Mouse (Mus musculus) limb, embryonic 11.5 days (tissue): ENCODE measurements at regions not wholly inside any gene's neighbourhood (a gene's known extent, or its start where the extent isn't known, plus 50 kb on each side); places are given as distances from the start of the nearest gene placed in this dataset.
A peak's percentile ranks its signal among the peaks of the same experiment; 100 is the strongest.

Experiments used
- ATAC-seq: fragments of 200-750 bp; cut with Nextera tagmentation; 2 replicates; pipeline ENCODE4 v1.8.0; 2017; ENCODE audit warnings: low read depth; ENCODE audit not compliant: insufficient number of reproducible peaks, low FRiP score, low TSS enrichment
- DNase-seq: peaks from one replicate; pipeline ENCODE4 v3.0.0-alpha.2; 2015; ENCODE audit warnings: low spot score
- H3K27ac ChIP-seq: fragments of 300-500 bp; sonication (generic); replicated peaks from 2 replicates; pipeline ENCODE4 v1.5.1; 2014; ENCODE audit warnings: low read depth, mild to moderate bottlenecking, low read length
- H3K27me3 ChIP-seq: fragments of 300-500 bp; sonication (generic); 2 replicates; pipeline ENCODE4 v1.6.1; 2014; ENCODE audit warnings: mild to moderate bottlenecking, low read length, mixed read lengths; ENCODE audit not compliant: control insufficient read depth, insufficient read depth
- H3K36me3 ChIP-seq: fragments of 300-500 bp; sonication (generic); 2 replicates; pipeline ENCODE4 v1.6.1; 2014; ENCODE audit warnings: mild to moderate bottlenecking, low read length, moderate library complexity, mixed read lengths; ENCODE audit not compliant: control insufficient read depth, insufficient read depth
- H3K4me1 ChIP-seq: fragments of 300-500 bp; sonication (generic); 2 replicates; pipeline ENCODE4 v1.6.1; 2014; ENCODE audit warnings: low read length, mixed read lengths; ENCODE audit not compliant: control insufficient read depth, insufficient read depth
- H3K4me2 ChIP-seq: fragments of 300-500 bp; sonication (generic); 2 replicates; pipeline ENCODE4 v1.6.1; 2014; ENCODE audit warnings: low read depth, mild to moderate bottlenecking, moderate library complexity; ENCODE audit not compliant: severe bottlenecking
- H3K4me3 ChIP-seq: fragments of 300-500 bp; sonication (generic); 2 replicates; pipeline ENCODE4 v1.5.1; 2014; ENCODE audit warnings: low read depth, low read length
- H3K9ac ChIP-seq: fragments of 300-500 bp; sonication (generic); 2 replicates; pipeline ENCODE4 v1.6.1; 2014; ENCODE audit warnings: mild to moderate bottlenecking, low read length
- H3K9me3 ChIP-seq: fragments of 300-500 bp; sonication (generic); 2 replicates; pipeline ENCODE4 v1.6.1; 2016; ENCODE audit warnings: low read length; ENCODE audit not compliant: control insufficient read depth
- WGBS: fragments of 180-500 bp; shearing (Covaris S2); extraction: QIAGEN DNeasy Blood & Tissue Kit; methylation state at CpG from one replicate; pipeline ENCODE4 v1.1.7; 2014; 5-methylcytosine and 5-hydroxymethylcytosine counted together

GRCm38 (mm10) chr12:112387836-112388235, 101.4 kb upstream of the A530016L24Rik start:
- ATAC-seq (0 out of 2 replicates have a peak, but pooled peaks have one; percentile 13), DNase-seq (no peak)
- H3K9me3 ChIP-seq: no peaks in the 10 kb centered on the region
- H3K27ac ChIP-seq: no peak overlapping the region
- H3K4me2 ChIP-seq: no peak overlapping the region
- no peaks in the 10 kb centered on the region for H3K36me3 ChIP-seq
- 71% methylated on average over 9 of the region's 9 CpGs for WGBS
- H3K4me3 ChIP-seq: no peak overlapping the region
- H3K9ac ChIP-seq: no peak overlapping the region
- no peaks in the 10 kb centered on the region for H3K27me3 ChIP-seq
- peaks cover 4% of the 10 kb centered on the region for H3K4me1 ChIP-seq

DNA sequence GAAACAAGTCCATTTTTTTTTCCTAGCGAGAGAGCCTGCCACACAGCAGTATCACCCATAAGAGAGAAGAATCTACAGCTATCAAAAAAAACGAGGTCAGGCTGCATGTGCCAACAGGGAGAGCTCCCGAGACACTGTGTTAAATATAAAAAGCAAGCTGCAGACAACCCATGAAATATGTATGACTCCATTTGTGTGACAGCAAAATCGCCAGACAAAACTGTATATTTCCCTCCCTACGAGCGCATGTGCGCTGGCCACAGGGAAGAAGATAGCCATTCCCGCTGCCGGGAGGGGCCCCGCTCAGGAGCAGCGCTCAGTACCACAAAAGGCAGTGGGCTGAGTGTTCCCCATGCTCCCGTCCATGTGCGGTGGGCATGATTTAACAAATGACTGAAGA, 93.3 kb upstream of the A530016L24Rik start:
- WGBS: 84% methylated on average over 13 of the region's 13 CpGs
- DNase-seq (no peak), ATAC-seq (no peak)
- no peaks in the 10 kb centered on the region for H3K27me3 ChIP-seq
- no peak overlapping the region for H3K4me3 ChIP-seq
- H3K4me1 ChIP-seq: peaks cover 3% of the 10 kb centered on the region; the same call in 1 of the 2 replicates
- no peak overlapping the region for H3K4me2 ChIP-seq
- no peaks in the 10 kb centered on the region for H3K36me3 ChIP-seq
- H3K27ac ChIP-seq: no peak overlapping the region
- no peaks in the 10 kb centered on the region for H3K9me3 ChIP-seq
- no peak overlapping the region for H3K9ac ChIP-seq

GRCm38 (mm10) chr12:112403688-112404240, 85.5 kb upstream of the A530016L24Rik start:
- no peak overlapping the region for H3K4me3 ChIP-seq
- no peak overlapping the region for H3K4me2 ChIP-seq
- H3K9ac ChIP-seq: no peak overlapping the region
- ATAC-seq (no peak), DNase-seq (no peak)
- 30% methylated on average over 11 of the region's 11 CpGs for WGBS
- H3K9me3 ChIP-seq: no peaks in the 10 kb centered on the region
- H3K27me3 ChIP-seq: 0 out of 2 replicates have a peak, but pooled peaks cover 2% of the 10 kb centered on the region
- H3K27ac ChIP-seq: no peak overlapping the region; the same call in 1 of the 2 replicates
- H3K4me1 ChIP-seq: peaks cover 41% of the 10 kb centered on the region
- H3K36me3 ChIP-seq: no peaks in the 10 kb centered on the region

DNA sequence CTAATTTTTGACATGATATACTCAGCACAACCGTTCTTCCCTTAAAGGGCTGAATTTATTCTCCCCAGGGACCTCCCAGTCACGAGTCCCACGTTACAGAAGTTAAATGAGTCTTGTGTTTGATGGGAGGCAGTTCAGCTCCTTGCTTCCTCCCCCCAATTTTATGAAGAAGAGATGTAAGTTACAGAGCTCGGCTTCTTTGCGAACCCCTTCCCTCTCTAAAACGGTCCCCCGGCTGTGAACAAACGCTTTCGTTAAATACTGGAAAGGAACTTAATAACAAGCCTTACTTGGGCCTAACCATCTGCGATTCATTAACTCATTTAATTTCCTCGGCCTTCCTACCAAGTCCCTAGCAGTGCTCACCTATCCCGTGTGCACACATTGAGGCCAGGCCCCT, 84.9 kb upstream of the A530016L24Rik start:
- WGBS: 16% methylated on average over 12 of the region's 12 CpGs
- DNase-seq: peak; percentile 51
- ATAC-seq: no peak

DNA sequence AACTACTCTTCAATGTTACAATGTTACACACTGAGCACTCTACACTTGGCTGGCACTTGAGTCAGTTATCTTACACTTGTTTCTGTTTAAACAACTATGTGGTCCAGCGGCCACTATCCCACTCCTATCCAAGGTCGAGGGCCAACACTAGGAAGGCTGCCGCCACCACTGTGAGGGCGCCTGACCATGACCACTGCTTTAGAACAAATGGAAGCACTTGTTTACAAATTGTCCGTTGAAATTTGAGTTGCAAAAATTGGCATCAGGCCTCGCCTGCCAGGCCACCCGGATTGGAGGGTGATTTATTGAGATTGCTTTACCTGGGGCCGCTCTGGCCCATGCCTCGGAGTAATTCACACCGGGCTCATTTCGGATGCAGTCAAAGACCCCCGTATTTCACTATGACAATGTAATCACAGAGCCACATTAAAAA, 83.5 kb upstream of the A530016L24Rik start:
- Histone ChIP-seq H3K27me3 (peaks cover 2% of the 10 kb centered on the region; the same call in 1 of the 2 replicates), H3K4me1 (peaks cover 49% of the 10 kb centered on the region), H3K9ac (no peak overlapping the region), H3K36me3 (no peaks in the 10 kb centered on the region), H3K4me2 (no peak overlapping the region), H3K27ac (no peak overlapping the region; the same call in 1 of the 2 replicates), H3K4me3 (no peak overlapping the region), H3K9me3 (no peaks in the 10 kb centered on the region)
- WGBS: 18% methylated on average over 12 of the region's 12 CpGs
- peak; percentile 75 for DNase-seq
- peak; percentile 60 for ATAC-seq

More for the DNA sequence above, 84.9 kb upstream of the A530016L24Rik start:
- H3K27ac ChIP-seq: no peak overlapping the region; the same call in 1 of the 2 replicates
- H3K4me1 ChIP-seq: peaks cover 45% of the 10 kb centered on the region
- no peaks in the 10 kb centered on the region for H3K36me3 ChIP-seq
- no peak overlapping the region for H3K4me3 ChIP-seq
- no peak overlapping the region for H3K4me2 ChIP-seq
- no peaks in the 10 kb centered on the region for H3K9me3 ChIP-seq
- no peak overlapping the region for H3K9ac ChIP-seq
- H3K27me3 ChIP-seq: 0 out of 2 replicates have a peak, but pooled peaks cover 2% of the 10 kb centered on the region

DNA sequence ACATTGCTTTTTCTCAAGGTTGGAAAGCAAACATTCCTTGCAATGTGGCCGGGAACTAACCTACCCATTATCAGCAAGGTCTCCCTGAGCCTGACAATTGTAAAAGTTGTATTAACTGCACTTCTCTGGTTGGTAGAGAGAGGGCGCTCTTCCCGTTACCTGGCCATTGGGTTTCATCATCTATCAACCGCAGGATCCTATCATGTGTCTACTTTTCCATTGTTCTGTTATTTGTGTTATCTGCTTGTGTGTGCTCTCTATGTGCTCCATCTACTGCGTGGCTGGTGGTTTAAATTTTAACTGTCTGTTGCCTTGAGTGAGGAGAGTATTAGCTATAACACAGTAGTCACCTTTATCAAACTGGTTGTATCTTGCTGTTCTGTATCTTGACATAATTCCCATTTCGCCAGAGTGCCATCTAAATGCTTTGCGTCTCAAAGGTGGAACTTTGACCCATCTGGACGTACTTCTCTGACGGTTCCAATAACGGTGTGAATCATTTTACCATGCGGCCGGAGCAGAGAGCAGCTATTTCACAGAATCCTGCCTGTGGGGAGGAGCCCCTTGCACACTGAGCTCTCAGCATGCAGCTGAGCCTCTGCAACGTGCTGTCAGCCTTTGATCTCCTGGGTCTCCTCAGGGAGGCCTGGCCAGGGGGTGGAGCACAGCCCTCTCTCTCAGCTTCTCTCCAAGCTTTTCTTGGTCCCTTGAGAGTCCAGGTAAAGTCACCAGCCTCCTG, 77.5 kb upstream of the A530016L24Rik start:
- WGBS: 5% methylated on average over 13 of the region's 13 CpGs
- ATAC-seq: peak; percentile 40; the same call in 1 of the 2 replicates
- Histone ChIP-seq H3K4me1 (peaks cover 26% of the 10 kb centered on the region), H3K4me2 (no peak overlapping the region), H3K9me3 (no peaks in the 10 kb centered on the region), H3K27me3 (no peaks in the 10 kb centered on the region; the same call in 1 of the 2 replicates), H3K36me3 (no peaks in the 10 kb centered on the region), H3K27ac (no peak overlapping the region), H3K9ac (no peak overlapping the region), H3K4me3 (no peak overlapping the region)
- peak; percentile 56 for DNase-seq

DNA sequence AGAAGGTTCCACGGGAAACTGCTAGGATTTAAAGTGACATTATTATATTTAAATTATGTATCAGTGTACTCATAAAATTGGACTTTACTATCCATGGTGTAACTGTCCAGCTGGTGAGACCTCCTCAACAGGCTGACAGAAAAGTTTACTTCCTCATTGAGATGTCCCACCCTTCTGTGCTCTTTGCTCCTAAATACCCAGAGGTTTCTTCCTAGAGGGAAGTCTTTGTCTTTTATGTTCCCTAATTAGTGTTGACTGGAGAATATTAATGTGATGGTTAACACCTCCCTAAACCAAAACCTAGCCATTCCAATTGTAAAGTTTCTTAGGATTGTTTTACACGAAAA, 76.9 kb upstream of the A530016L24Rik start:
- no peak for DNase-seq
- H3K9me3 ChIP-seq: no peaks in the 10 kb centered on the region
- peaks cover 20% of the 10 kb centered on the region for H3K4me1 ChIP-seq
- no peak overlapping the region for H3K4me3 ChIP-seq
- no peaks in the 10 kb centered on the region; the same call in 1 of the 2 replicates for H3K27me3 ChIP-seq
- H3K4me2 ChIP-seq: no peak overlapping the region
- no peak overlapping the region for H3K27ac ChIP-seq
- no peak for ATAC-seq
- H3K36me3 ChIP-seq: no peaks in the 10 kb centered on the region
- WGBS: 24% methylated on average over 2 of the region's 2 CpGs
- H3K9ac ChIP-seq: no peak overlapping the region

- H3K27ac ChIP-seq: no peak overlapping the region
- ATAC-seq: no peak
Observed at GRCm38 (mm10) chr12:112415926-112416473, 73.2 kb upstream of the A530016L24Rik start.

More at GRCm38 (mm10) chr12:112415926-112416473, 73.2 kb upstream of the A530016L24Rik start:
- DNase-seq: no peak
- WGBS: 78% methylated on average over 18 of the region's 18 CpGs
- Histone ChIP-seq H3K4me2 (no peak overlapping the region), H3K4me1 (peaks cover 10% of the 10 kb centered on the region), H3K4me3 (no peak overlapping the region), H3K36me3 (no peaks in the 10 kb centered on the region), H3K27me3 (no peaks in the 10 kb centered on the region), H3K9ac (no peak overlapping the region), H3K9me3 (no peaks in the 10 kb centered on the region)
